Mouse (Mus musculus): ENCODE measurements around the gene Npm3. TPM values are rescaled to one million over a fixed set of nuclear protein-coding genes. Genes with fewer than 3 reads are reported as not detected.

Npm3 gene
- polyA plus RNA-seq, 1 experiment: 71.8 TPM

GRCm38 (mm10) chr19:45737208-45737845 is 12.1 kb downstream of the Npm3 start:
- WGBS: 27% methylated on average over 23 of the region's 23 CpGs
- DNase-seq (ENCODE audit: low read depth, low spot score): no peak

- WGBS: under 1% methylated on average over 28 of the region's 28 CpGs
- no peak for DNase-seq (ENCODE audit: low read depth, low spot score)
Observed at GRCm38 (mm10) chr19:45736855-45737207, 12.6 kb downstream of the Npm3 start.

- 70% methylated on average over 1 of the region's 1 CpGs for WGBS
Observed at GRCm38 (mm10) chr19:45736241-45736640, 13.2 kb downstream of the Npm3 start.

GRCm38 (mm10) chr19:45734762-45735161 is 14.6 kb downstream of the Npm3 start:
- no peak for DNase-seq (ENCODE audit: low read depth, low spot score)

More at GRCm38 (mm10) chr19:45736241-45736640, 13.2 kb downstream of the Npm3 start:
- no peak for DNase-seq (ENCODE audit: low read depth, low spot score)

GRCm38 (mm10) chr19:45734191-45734590 is 15.2 kb downstream of the Npm3 start:
- WGBS: 77% methylated on average over 5 of the region's 5 CpGs
- DNase-seq (ENCODE audit: low read depth, low spot score): no peak

More at GRCm38 (mm10) chr19:45734762-45735161, 14.6 kb downstream of the Npm3 start:
- 32% methylated on average over 7 of the region's 7 CpGs for WGBS

GRCm38 (mm10) chr19:45733564-45733963 is 15.8 kb downstream of the Npm3 start:
- 24% methylated on average over 10 of the region's 10 CpGs for WGBS
- no peak for DNase-seq (ENCODE audit: low read depth, low spot score)

- DNase-seq (ENCODE audit: low read depth, low spot score): no peak
Observed at GRCm38 (mm10) chr19:45731658-45732057, 17.7 kb downstream of the Npm3 start.

GRCm38 (mm10) chr19:45730042-45730441 is 19.3 kb downstream of the Npm3 start:
- WGBS: 66% methylated on average over 8 of the region's 8 CpGs
- DNase-seq (ENCODE audit: low read depth, low spot score): no peak

More at GRCm38 (mm10) chr19:45731658-45732057, 17.7 kb downstream of the Npm3 start:
- 78% methylated on average over 7 of the region's 7 CpGs for WGBS

GRCm38 (mm10) chr19:45727231-45727630 is 22.2 kb downstream of the Npm3 start:
- DNase-seq (ENCODE audit: low read depth, low spot score): no peak
- WGBS: 63% methylated on average over 10 of the region's 10 CpGs

- WGBS: 50% methylated on average over 14 of the region's 14 CpGs
- DNase-seq (ENCODE audit: low read depth, low spot score): no peak
Observed at GRCm38 (mm10) chr19:45725677-45726277, 23.6 kb downstream of the Npm3 start.

- 58% methylated on average over 5 of the region's 5 CpGs for whole genome bisulfite sequencing
- DNase-seq (ENCODE audit: low read depth, low spot score): no peak
Observed at GRCm38 (mm10) chr19:45722188-45722587, 27.2 kb downstream of the Npm3 start.

GRCm38 (mm10) chr19:45718286-45718685 is 31.1 kb downstream of the Npm3 start:
- 65% methylated on average over 3 of the region's 3 CpGs for WGBS
- no peak for DNase-seq (ENCODE audit: low read depth, low spot score)

GRCm38 (mm10) chr19:45717493-45718220 is 31.7 kb downstream of the Npm3 start:
- 13% methylated on average over 16 of the region's 16 CpGs for WGBS
- DNase-seq (ENCODE audit: low read depth, low spot score): no peak

- 48% methylated on average over 3 of the region's 3 CpGs for WGBS
- DNase-seq (ENCODE audit: low read depth, low spot score): no peak
Observed at GRCm38 (mm10) chr19:45708704-45709103, 40.7 kb downstream of the Npm3 start.

Other genes with a start within 250 kb of the Npm3 start
- gene Poll, start 189.1 kb downstream of the Npm3 start, polyA plus RNA-seq (2012; rRNA removed): 8.3 and 8.5 TPM in 2 replicates
- 10.9 and 11.6 TPM in 2 replicates for gene Gm17018, start 189.0 kb downstream of the Npm3 start, polyA plus RNA-seq (2012; rRNA removed)
- gene Fbxw4, start 89.3 kb downstream of the Npm3 start, polyA plus RNA-seq (2012; rRNA removed): 32.5 and 32.9 TPM in 2 replicates
- not detected in 2 replicates for gene Fgf8, start 6.7 kb downstream of the Npm3 start, polyA plus RNA-seq (2012; rRNA removed)
- gene Mgea5, start 34.2 kb upstream of the Npm3 start, polyA plus RNA-seq (2012; rRNA removed): 14.7 and 21.1 TPM in 2 replicates
- gene Kcnip2, start 66.5 kb upstream of the Npm3 start, polyA plus RNA-seq (2012; rRNA removed): 11.2 and 12.6 TPM in 2 replicates
- 10.3 and 11.5 TPM in 2 replicates for gene Armh3, start 248.9 kb upstream of the Npm3 start, polyA plus RNA-seq (2012; rRNA removed)